Mouse (Mus musculus): Measurements from ENCODE around the gene Lactb. TPM values are rescaled to one million over a fixed set of nuclear protein-coding genes. Genes with fewer than 3 reads are reported as not detected.
A peak's percentile ranks its signal among the peaks of the same experiment; 100 is the strongest.

The Lactb gene
- total and polyA plus RNA-seq, 2 experiments from 2014 or later: 6.4 to 13.8 TPM

- H3K4me2 ChIP-seq (ENCODE audit: low read depth, low read length): no peak overlapping the region
- peaks cover 28% of the 10 kb centered on the region for H3K4me1 ChIP-seq (ENCODE audit: control insufficient read depth, insufficient read depth)
- WGBS: 66% methylated on average over 6 of the region's 6 CpGs
- ATAC-seq (ENCODE audit: insufficient read depth, low read depth) (no peak), DNase-seq (ENCODE audit: low spot score) (no peak)
- no peaks in the 10 kb centered on the region for H3K36me3 ChIP-seq (replicated peaks; ENCODE audit: control insufficient read depth, insufficient read depth, low read length)
- no peak overlapping the region for H3K9ac ChIP-seq (replicated peaks; ENCODE audit: low read depth, low read length)
- H3K27me3 ChIP-seq (ENCODE audit: control insufficient read depth, insufficient read depth, low read length): no peaks in the 10 kb centered on the region
- H3K4me3 ChIP-seq (ENCODE audit: low read depth, low read length): no peak overlapping the region
- no peaks in the 10 kb centered on the region for H3K9me3 ChIP-seq (replicated peaks; ENCODE audit: control insufficient read depth, low read length)
- TF ChIP-seq CTCF (IDR thresholded peaks at IDR 0.05; ENCODE audit: low read depth) (no peak), EP300 (IDR thresholded peaks at IDR 0.05; ENCODE audit: low read depth) (no peak)
- H3K27ac ChIP-seq (ENCODE audit: low read depth): peak overlapping the region; percentile 18; the same call in 1 of the 2 replicates
Observed at GRCm38 (mm10) chr9:66989581-66989980, 14.3 kb upstream of the Lactb start.

GRCm38 (mm10) chr9:66988888-66989414, 13.7 kb upstream of the Lactb start:
- Histone ChIP-seq H3K9ac (replicated peaks; ENCODE audit: low read depth, low read length) (no peak overlapping the region), H3K27me3 (ENCODE audit: control insufficient read depth, insufficient read depth, low read length) (no peaks in the 10 kb centered on the region), H3K9me3 (replicated peaks; ENCODE audit: control insufficient read depth, low read length) (no peaks in the 10 kb centered on the region), H3K4me3 (ENCODE audit: low read depth, low read length) (no peak overlapping the region), H3K4me1 (ENCODE audit: control insufficient read depth, insufficient read depth) (peaks cover 28% of the 10 kb centered on the region), H3K4me2 (ENCODE audit: low read depth, low read length) (no peak overlapping the region), H3K27ac (ENCODE audit: low read depth) (peak overlapping the region; percentile 18), H3K36me3 (replicated peaks; ENCODE audit: control insufficient read depth, insufficient read depth, low read length) (no peaks in the 10 kb centered on the region)
- 9% methylated on average over 6 of the region's 6 CpGs for WGBS
- ATAC-seq (ENCODE audit: insufficient read depth, low read depth): peak; percentile 42
- DNase-seq (ENCODE audit: low spot score): peak; percentile 51
- TF ChIP-seq CTCF (IDR thresholded peaks at IDR 0.05; ENCODE audit: low read depth) (no peak), EP300 (IDR thresholded peaks at IDR 0.05; ENCODE audit: low read depth) (0 out of 2 replicates have a peak, but pooled peaks have one; percentile 28)

DNA sequence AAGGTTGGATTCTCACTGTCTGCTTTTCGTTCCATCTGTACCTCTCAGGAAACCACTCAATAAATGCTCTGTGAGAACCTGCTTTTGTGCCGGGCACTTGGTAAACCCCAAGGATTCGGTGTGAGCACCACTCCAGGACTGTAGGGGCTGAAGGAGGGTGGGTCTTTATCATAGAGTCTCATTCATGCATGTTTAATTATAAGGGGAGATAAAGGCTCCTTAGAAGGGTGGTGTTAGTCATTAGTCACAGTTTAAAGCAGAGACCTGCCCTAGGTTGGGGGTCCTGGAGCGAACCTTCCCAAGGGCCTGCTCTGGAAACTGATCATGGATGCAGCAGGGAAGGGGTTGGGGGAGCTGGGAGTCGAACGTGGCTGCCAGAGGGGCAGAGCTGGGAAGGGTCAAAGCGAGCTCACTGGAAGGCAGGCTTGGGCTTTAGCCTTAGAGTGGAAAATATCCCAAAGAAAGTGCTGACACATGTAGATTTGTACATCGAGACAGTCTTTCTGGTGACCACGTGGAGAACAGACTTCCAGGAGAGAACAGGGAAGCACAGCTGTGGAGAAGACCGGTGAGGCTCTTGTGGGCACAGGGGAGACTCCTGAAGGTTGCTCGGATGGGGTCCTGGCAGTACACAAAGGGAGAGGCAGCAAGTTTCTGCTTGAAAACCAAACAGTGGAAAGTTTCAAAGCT, 13.1 kb upstream of the Lactb start:
- no peak overlapping the region for H3K4me3 ChIP-seq (ENCODE audit: low read depth, low read length)
- no peak for TF ChIP-seq CTCF (IDR thresholded peaks at IDR 0.05; ENCODE audit: low read depth)
- TF ChIP-seq EP300 (IDR thresholded peaks at IDR 0.05; ENCODE audit: low read depth): no peak
- 55% methylated on average over 11 of the region's 11 CpGs for WGBS
- ATAC-seq (ENCODE audit: insufficient read depth, low read depth): no peak
- peaks cover 28% of the 10 kb centered on the region for H3K4me1 ChIP-seq (ENCODE audit: control insufficient read depth, insufficient read depth)
- no peak overlapping the region for H3K4me2 ChIP-seq (ENCODE audit: low read depth, low read length)
- H3K9me3 ChIP-seq (replicated peaks; ENCODE audit: control insufficient read depth, low read length): no peaks in the 10 kb centered on the region
- H3K27me3 ChIP-seq (ENCODE audit: control insufficient read depth, insufficient read depth, low read length): no peaks in the 10 kb centered on the region
- H3K9ac ChIP-seq (replicated peaks; ENCODE audit: low read depth, low read length): no peak overlapping the region
- no peaks in the 10 kb centered on the region for H3K36me3 ChIP-seq (replicated peaks; ENCODE audit: control insufficient read depth, insufficient read depth, low read length)
- DNase-seq (ENCODE audit: low spot score): no peak
- peak overlapping the region; percentile 18; the same call in 1 of the 2 replicates for H3K27ac ChIP-seq (ENCODE audit: low read depth)

DNA sequence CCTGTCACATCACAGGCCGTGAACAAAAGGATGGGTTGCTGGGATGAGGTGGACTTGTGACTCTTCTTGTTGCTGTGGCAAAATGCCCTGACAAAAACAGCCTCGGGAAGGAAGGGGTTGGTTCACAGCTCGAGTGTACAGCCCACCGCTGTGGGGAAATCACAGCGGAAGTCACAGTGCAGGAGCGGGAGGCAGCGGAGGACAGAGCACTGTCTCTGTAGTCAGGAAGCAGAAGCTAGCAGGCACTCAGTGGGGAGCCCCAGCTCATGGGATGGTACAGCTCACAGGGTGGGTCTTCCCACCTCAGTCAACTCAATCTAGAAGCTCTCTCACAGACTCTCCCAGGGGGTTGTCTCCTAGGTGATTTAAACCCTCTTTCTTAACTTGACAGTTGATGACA, 10.1 kb upstream of the Lactb start:
- 63% methylated on average over 7 of the region's 7 CpGs for WGBS
- TF ChIP-seq CTCF (IDR thresholded peaks at IDR 0.05; ENCODE audit: low read depth) (no peak), EP300 (IDR thresholded peaks at IDR 0.05; ENCODE audit: low read depth) (no peak)
- Histone ChIP-seq H3K36me3 (replicated peaks; ENCODE audit: control insufficient read depth, insufficient read depth, low read length) (no peaks in the 10 kb centered on the region), H3K9me3 (replicated peaks; ENCODE audit: control insufficient read depth, low read length) (no peaks in the 10 kb centered on the region), H3K4me1 (ENCODE audit: control insufficient read depth, insufficient read depth) (peaks cover 19% of the 10 kb centered on the region), H3K9ac (replicated peaks; ENCODE audit: low read depth, low read length) (no peak overlapping the region), H3K27ac (ENCODE audit: low read depth) (no peak overlapping the region), H3K4me3 (ENCODE audit: low read depth, low read length) (no peak overlapping the region), H3K27me3 (ENCODE audit: control insufficient read depth, insufficient read depth, low read length) (no peaks in the 10 kb centered on the region), H3K4me2 (ENCODE audit: low read depth, low read length) (no peak overlapping the region)
- DNase-seq (ENCODE audit: low spot score) (no peak), ATAC-seq (ENCODE audit: insufficient read depth, low read depth) (no peak)

GRCm38 (mm10) chr9:66982085-66982484, 6.8 kb upstream of the Lactb start:
- H3K9ac ChIP-seq (replicated peaks; ENCODE audit: low read depth, low read length): no peak overlapping the region
- H3K27me3 ChIP-seq (ENCODE audit: control insufficient read depth, insufficient read depth, low read length): no peaks in the 10 kb centered on the region
- ATAC-seq (ENCODE audit: insufficient read depth, low read depth): no peak
- H3K9me3 ChIP-seq (replicated peaks; ENCODE audit: control insufficient read depth, low read length): no peaks in the 10 kb centered on the region
- no peak overlapping the region for H3K27ac ChIP-seq (ENCODE audit: low read depth)
- H3K4me3 ChIP-seq (ENCODE audit: low read depth, low read length): no peak overlapping the region
- WGBS: 70% methylated on average over 7 of the region's 7 CpGs
- TF ChIP-seq EP300 (IDR thresholded peaks at IDR 0.05; ENCODE audit: low read depth) (no peak), CTCF (IDR thresholded peaks at IDR 0.05; ENCODE audit: low read depth) (no peak)
- no peaks in the 10 kb centered on the region for H3K36me3 ChIP-seq (replicated peaks; ENCODE audit: control insufficient read depth, insufficient read depth, low read length)
- DNase-seq (ENCODE audit: low spot score): no peak
- no peak overlapping the region for H3K4me2 ChIP-seq (ENCODE audit: low read depth, low read length)
- no peaks in the 10 kb centered on the region for H3K4me1 ChIP-seq (ENCODE audit: control insufficient read depth, insufficient read depth)

Measured in heart, postnatal 0 days (tissue).